Mouse (Mus musculus) embryonic facial prominence, embryonic 11.5 days (tissue): Measurements from ENCODE around the gene Mpst. TPM values are rescaled to one million over a fixed set of nuclear protein-coding genes. Genes with fewer than 3 reads are reported as not detected.
A peak's percentile ranks its signal among the peaks of the same experiment; 100 is the strongest.

Experiments
- ATAC-seq: fragments of 200-750 bp; cut with Nextera tagmentation; replicated peaks from 2 replicates; pipeline ENCODE4 v1.8.0; 2017; ENCODE audit warnings: low read depth; ENCODE audit not compliant: insufficient number of reproducible peaks, low FRiP score, low TSS enrichment
- DNase-seq: peaks from one replicate; pipeline ENCODE4 v3.0.0-alpha.2; 2015; ENCODE audit warnings: low spot score
- H3K27ac ChIP-seq: fragments of 300-500 bp; sonication (generic); replicated peaks from 2 replicates; pipeline ENCODE4 v1.5.1; 2014; ENCODE audit warnings: mild to moderate bottlenecking, low read depth, low read length, control low read depth
- H3K27me3 ChIP-seq: fragments of 300-500 bp; sonication (generic); 2 replicates; pipeline ENCODE4 v1.6.1; 2014; ENCODE audit warnings: mild to moderate bottlenecking, low read length, moderate library complexity, mixed read lengths; ENCODE audit not compliant: control insufficient read depth, insufficient read depth
- H3K36me3 ChIP-seq: fragments of 300-500 bp; sonication (generic); replicated peaks from 2 replicates; pipeline ENCODE4 v1.6.1; 2014; ENCODE audit warnings: low read depth, mild to moderate bottlenecking, low read length, moderate library complexity, mixed read lengths; ENCODE audit not compliant: control insufficient read depth, insufficient read depth
- H3K4me1 ChIP-seq: fragments of 300-500 bp; sonication (generic); 2 replicates; pipeline ENCODE4 v1.6.1; 2014; ENCODE audit warnings: low read length, mixed read lengths; ENCODE audit not compliant: control insufficient read depth, insufficient read depth
- H3K4me2 ChIP-seq: fragments of 300-500 bp; sonication (generic); 2 replicates; pipeline ENCODE4 v1.6.1; 2014; ENCODE audit warnings: low read depth, mild to moderate bottlenecking, control low read depth, low read length, moderate library complexity
- H3K4me3 ChIP-seq: fragments of 300-500 bp; sonication (generic); 2 replicates; pipeline ENCODE4 v1.5.1; 2014; ENCODE audit warnings: low read depth, low read length, control low read depth
- H3K9ac ChIP-seq: fragments of 300-500 bp; sonication (generic); replicated peaks from 2 replicates; pipeline ENCODE4 v1.6.1; 2014; ENCODE audit warnings: mild to moderate bottlenecking, control low read depth, low read length
- H3K9me3 ChIP-seq: fragments of 300-500 bp; sonication (generic); replicated peaks from 2 replicates; pipeline ENCODE4 v1.6.1; 2016; ENCODE audit warnings: mild to moderate bottlenecking, low read length, inconsistent platforms, mixed read lengths; ENCODE audit not compliant: control insufficient read depth
- WGBS: fragments of 180-500 bp; shearing (Covaris S2); extraction: QIAGEN DNeasy Blood & Tissue Kit; methylation state at CpG from one replicate; pipeline ENCODE4 v1.1.7; 2014; 5-methylcytosine and 5-hydroxymethylcytosine counted together
- polyA plus RNA-seq: library from polyadenylated mRNA; unstranded; fragments of >200 nt; fragmentation: Nextera tagmentation; extraction: Ambion mirVana; gene quantifications from 2 replicates; pipeline ENCODE4 v1.2.1, GENCODE M21; 2014

Gene Mpst
- polyA plus RNA-seq, 1 experiment from 2014 or later, result 2.3 TPM

GRCm38 (mm10) chr15:78405517-78406211 lies 552 bp upstream of the Mpst start, which contains the start of gene Tst:
Tst (minus strand) TSS chr15:78405907.
- Histone ChIP-seq H3K4me3 (peak within 1 kb of the TSS; percentile 60), H3K4me1 (peaks cover 3% of the 10 kb centered on the region; the same call in 1 of the 2 replicates), H3K4me2 (peak within 1 kb of the TSS; percentile 87), H3K27me3 (peaks cover 13% of the 10 kb centered on the region), H3K36me3 (no peaks in the 10 kb centered on the region), H3K9me3 (no peaks in the 10 kb centered on the region), H3K27ac (peak within 1 kb of the TSS; percentile 85), H3K9ac (peak within 1 kb of the TSS; percentile 66)
- ATAC-seq (peak; percentile 60), DNase-seq (peak; percentile 85)
- 2% methylated on average over 33 of the region's 34 CpGs for WGBS

GRCm38 (mm10) chr15:78409570-78410052 lies 3.4 kb downstream of the Mpst start:
- WGBS, result 13% methylated on average over 12 of the region's 12 CpGs
- no peak for ATAC-seq
- peaks cover 19% of the 10 kb centered on the region for H3K27me3 ChIP-seq

GRCm38 (mm10) chr15:78413083-78413718 lies 7.0 kb downstream of the Mpst start:
- Histone ChIP-seq H3K9me3 (no peaks in the 10 kb centered on the region), H3K27ac (no peak overlapping the region), H3K4me3 (no peak overlapping the region), H3K36me3 (no peaks in the 10 kb centered on the region), H3K9ac (no peak overlapping the region), H3K4me1 (peaks cover 3% of the 10 kb centered on the region), H3K4me2 (no peak overlapping the region), H3K27me3 (peaks cover 19% of the 10 kb centered on the region)
- ATAC-seq (no peak), DNase-seq (no peak)
- WGBS, result 82% methylated on average over 14 of the region's 14 CpGs

More at GRCm38 (mm10) chr15:78409570-78410052, 3.4 kb downstream of the Mpst start:
- no peak overlapping the region for H3K27ac ChIP-seq
- peak overlapping the region; percentile 17; the same call in 1 of the 2 replicates for H3K4me3 ChIP-seq
- H3K4me2 ChIP-seq, result peak overlapping the region; percentile 43
- H3K9me3 ChIP-seq, result no peaks in the 10 kb centered on the region
- no peaks in the 10 kb centered on the region for H3K36me3 ChIP-seq
- peaks cover 3% of the 10 kb centered on the region; the same call in 1 of the 2 replicates for H3K4me1 ChIP-seq
- no peak overlapping the region for H3K9ac ChIP-seq
- DNase-seq, result no peak

- no peak for DNase-seq
- 54% methylated on average over 1 of the region's 1 CpGs for WGBS
- no peak overlapping the region for H3K27ac ChIP-seq
Observed at GRCm38 (mm10) chr15:78413719-78414117, 7.5 kb downstream of the Mpst start.

GRCm38 (mm10) chr15:78414157-78414556 lies 7.9 kb downstream of the Mpst start:
- Histone ChIP-seq H3K4me1 (peaks cover 3% of the 10 kb centered on the region), H3K27me3 (peaks cover 19% of the 10 kb centered on the region), H3K4me2 (no peak overlapping the region), H3K36me3 (no peaks in the 10 kb centered on the region), H3K27ac (no peak overlapping the region), H3K9me3 (no peaks in the 10 kb centered on the region), H3K9ac (no peak overlapping the region), H3K4me3 (no peak overlapping the region)
- WGBS, result 87% methylated on average over 8 of the region's 8 CpGs
- no peak for DNase-seq
- ATAC-seq, result no peak

More at GRCm38 (mm10) chr15:78413719-78414117, 7.5 kb downstream of the Mpst start:
- Histone ChIP-seq H3K4me3 (no peak overlapping the region), H3K27me3 (peaks cover 19% of the 10 kb centered on the region), H3K4me2 (no peak overlapping the region), H3K4me1 (peaks cover 3% of the 10 kb centered on the region), H3K36me3 (no peaks in the 10 kb centered on the region), H3K9me3 (no peaks in the 10 kb centered on the region), H3K9ac (no peak overlapping the region)
- no peak for ATAC-seq

- WGBS, result 10% methylated on average over 4 of the region's 4 CpGs
- ATAC-seq (no peak), DNase-seq (no peak)
- Histone ChIP-seq H3K4me1 (no peaks in the 10 kb centered on the region; the same call in 1 of the 2 replicates), H3K27me3 (no peaks in the 10 kb centered on the region), H3K4me3 (no peak overlapping the region), H3K9me3 (no peaks in the 10 kb centered on the region), H3K9ac (no peak overlapping the region), H3K4me2 (no peak overlapping the region), H3K36me3 (no peaks in the 10 kb centered on the region), H3K27ac (no peak overlapping the region)
Observed at GRCm38 (mm10) chr15:78416937-78417336, 10.7 kb downstream of the Mpst start.

- Histone ChIP-seq H3K27ac (no peak overlapping the region), H3K9ac (no peak overlapping the region), H3K36me3 (no peaks in the 10 kb centered on the region), H3K4me1 (no peaks in the 10 kb centered on the region; the same call in 1 of the 2 replicates), H3K4me2 (no peak overlapping the region), H3K4me3 (no peak overlapping the region), H3K27me3 (no peaks in the 10 kb centered on the region), H3K9me3 (no peaks in the 10 kb centered on the region)
- ATAC-seq (no peak), DNase-seq (no peak)
- WGBS, result 88% methylated on average over 13 of the region's 13 CpGs
Observed at GRCm38 (mm10) chr15:78420395-78420794, 14.2 kb downstream of the Mpst start.
